Mouse (Mus musculus) Muller cell, postnatal 12 days (primary cell): Measurements from ENCODE around the gene Troap.
"Not testable (repeated sequence)": the region's sequence is repeated elsewhere in the genome, so short reads cannot be mapped to it uniquely, and the experiment has no call there.

Experiments
- DNase-seq: peaks from one replicate; pipeline ENCODE4 v3.0.0-alpha.2; 2015; ENCODE audit errors: inconsistent ontology term

The Troap gene

DNA sequence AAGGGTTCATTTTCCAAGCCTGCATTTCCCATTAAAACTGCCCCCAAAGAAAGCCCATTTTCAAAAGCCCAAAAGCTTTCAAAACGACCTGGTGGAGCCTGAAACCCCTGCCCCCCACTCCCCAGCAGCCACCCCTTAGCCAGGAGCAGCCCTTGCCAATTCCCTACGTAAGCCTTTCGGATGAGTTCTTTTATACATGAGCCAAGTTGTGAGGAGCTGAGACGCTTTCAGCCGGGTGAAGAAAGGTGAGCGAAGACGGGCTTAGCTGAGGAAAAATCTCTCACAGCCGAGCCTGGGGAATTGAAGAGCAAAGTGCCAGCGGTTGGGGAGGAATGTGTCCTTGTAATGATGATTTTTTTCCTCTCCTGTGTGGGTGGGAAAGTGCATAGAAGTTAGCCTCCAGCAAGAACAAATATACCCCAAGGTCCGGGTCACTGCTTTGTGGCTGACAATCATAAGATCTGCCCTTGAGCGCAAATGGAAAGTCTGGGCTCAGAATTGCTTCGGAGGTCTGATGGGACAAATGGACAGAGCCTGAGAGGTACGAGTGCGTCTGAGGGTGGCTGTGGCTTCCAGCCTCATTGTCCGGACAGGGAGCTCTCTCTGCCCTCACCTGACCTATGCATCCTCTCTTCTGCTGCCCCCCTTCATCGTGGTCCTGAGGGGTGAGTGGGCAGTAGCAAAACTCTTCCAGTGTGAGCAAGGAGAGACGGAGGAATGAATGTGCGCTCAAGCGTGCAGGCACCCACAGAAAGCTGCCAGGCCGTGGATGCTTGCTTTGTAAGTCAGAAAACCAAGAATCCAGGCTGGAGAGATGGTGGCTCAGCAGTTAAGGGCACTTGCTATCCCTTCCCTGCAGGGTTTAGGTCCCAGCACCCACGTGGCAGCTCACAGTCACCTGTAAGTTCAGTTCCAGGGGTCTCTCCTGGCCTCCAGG is 33.2 kb upstream of the Troap start:
- DNase-seq, result peak; percentile 69

- DNase-seq, result no peak
These were observed 32.0 kb upstream of the Troap start for GRCm38 (mm10) chr15:99042334-99042733.

DNA sequence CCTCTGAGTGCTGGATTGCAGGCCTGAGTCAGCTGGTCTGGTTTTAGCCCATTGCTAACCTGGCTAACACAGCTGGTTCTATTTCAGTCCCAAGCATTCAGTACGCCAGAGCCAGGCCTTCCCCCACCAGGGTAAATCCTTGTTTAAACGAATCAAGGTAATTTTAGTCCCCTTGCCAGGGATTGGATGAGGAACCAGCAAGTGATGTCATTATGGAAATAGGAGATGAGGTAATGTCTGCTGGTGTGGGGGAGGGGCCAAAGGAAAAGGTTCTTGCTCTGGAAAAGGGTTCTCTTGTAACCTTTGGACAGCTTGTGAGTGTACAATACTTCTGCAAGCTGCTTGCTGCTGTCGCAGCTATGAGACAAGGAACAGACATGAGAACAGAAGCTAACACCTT is 29.5 kb upstream of the Troap start:
- no peak for DNase-seq

DNA sequence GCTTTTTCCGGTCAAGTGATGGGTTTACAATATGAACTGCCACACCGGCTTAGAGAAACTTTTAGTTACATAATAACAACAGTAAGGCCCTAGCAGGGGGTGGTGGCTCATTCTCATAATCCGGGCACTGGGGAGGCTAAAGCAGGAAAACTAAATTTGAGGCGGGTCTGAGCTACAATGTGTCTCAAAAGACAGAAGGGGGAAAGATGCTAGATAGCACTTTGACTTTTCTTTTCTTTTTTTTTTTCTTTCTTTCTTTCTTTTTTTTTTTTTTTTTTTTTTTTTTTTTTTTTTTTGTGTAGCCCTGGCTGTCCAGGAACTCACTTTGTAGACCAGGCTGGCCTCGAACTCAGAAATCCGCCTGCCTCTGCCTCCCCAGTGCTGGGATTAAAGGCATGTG is 28.6 kb upstream of the Troap start:
- not testable (repeated sequence) for DNase-seq

DNA sequence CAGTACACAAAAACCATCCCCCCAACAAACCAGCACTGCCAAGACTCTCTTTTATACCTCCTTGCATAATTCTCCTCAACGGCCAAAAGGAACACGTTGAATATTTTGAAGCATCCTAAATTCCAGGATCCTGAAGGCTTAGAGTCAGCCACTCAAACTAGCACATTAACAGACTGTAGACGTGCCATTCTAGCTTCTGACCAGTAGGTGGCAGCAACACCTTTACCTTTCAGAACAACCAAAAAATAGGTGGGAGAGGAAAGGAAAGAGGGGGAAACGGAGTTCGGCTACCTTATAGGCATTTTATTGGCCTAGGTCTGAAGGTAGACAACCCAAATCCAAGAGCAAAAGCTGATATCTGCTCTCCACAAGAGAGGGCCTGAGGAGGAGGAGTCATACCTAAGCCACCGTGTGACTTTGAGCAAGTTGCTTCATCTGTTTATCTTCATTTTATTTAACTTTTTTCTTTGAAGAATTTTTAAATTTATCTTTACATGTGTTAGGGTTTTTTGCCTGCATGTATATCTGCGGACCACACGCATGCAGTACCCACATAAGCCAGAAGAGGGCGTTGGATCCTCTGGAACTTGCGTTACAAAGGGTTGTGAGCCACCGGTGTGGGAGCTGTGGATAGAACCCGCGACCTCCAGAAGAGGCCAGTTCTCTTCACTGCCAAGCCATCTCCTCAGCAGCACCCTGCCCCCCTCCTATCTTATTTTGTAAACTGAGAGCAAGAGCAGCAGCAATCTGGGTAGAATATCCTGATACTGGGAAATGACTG is 24.7 kb upstream of the Troap start:
- no peak for DNase-seq

GRCm38 (mm10) chr15:99053373-99053772 is 21.0 kb upstream of the Troap start:
- DNase-seq, result no peak

GRCm38 (mm10) chr15:99055040-99055439 is 19.3 kb upstream of the Troap start, which contains the start of gene Prph:
Prph (plus strand) TSS chr15:99055174.
- DNase-seq, result no peak

- peak; percentile 48 for DNase-seq
These were observed 18.8 kb upstream of the Troap start for GRCm38 (mm10) chr15:99055511-99055961.

- DNase-seq, result no peak
These were observed 18.0 kb upstream of the Troap start for GRCm38 (mm10) chr15:99056332-99056731.

- DNase-seq, result no peak
These were observed 8.7 kb upstream of the Troap start for GRCm38 (mm10) chr15:99065557-99066165.

DNA sequence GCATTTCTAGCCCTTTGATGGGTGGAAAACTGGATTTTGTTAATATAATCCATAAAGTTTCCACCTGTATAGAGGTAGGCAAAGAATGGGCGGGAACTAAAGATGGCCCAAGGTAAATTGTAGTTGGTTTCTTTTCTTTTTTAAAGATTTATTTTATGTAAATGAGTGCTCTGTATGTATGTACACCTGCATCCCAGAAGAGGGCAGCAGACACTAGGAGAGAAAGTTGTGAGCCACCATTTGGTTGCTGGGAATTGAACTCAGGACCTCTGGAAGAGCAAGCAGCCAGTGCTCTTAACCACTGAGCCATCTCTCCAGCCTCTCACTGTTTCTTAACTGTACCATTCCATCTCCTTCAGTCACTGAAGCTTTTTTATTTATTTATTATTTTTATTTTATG is 2.4 kb upstream of the Troap start:
- no peak for DNase-seq

GRCm38 (mm10) chr15:99074600-99075333 is 392 bp downstream of the Troap start:
- peak; percentile 99 for DNase-seq

DNA sequence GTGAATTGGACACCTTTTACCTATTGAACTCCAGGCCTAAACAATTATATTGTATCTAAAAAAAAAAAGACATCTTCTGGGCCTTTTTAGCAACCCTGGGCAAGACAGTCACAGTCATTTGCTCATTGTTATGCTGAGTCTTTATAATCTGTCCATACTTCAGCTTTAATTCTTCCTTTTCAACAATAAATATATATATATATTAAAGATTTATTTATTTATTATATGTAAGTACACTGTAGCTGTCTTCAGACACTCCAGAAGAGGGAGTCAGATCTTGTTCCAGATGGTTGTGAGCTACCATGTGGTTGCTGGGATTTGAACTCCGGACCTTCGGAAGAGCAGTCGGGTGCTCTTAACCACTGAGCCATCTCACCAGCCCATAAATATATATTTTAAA is 1.6 kb downstream of the Troap start:
- not testable (repeated sequence) for DNase-seq

DNA sequence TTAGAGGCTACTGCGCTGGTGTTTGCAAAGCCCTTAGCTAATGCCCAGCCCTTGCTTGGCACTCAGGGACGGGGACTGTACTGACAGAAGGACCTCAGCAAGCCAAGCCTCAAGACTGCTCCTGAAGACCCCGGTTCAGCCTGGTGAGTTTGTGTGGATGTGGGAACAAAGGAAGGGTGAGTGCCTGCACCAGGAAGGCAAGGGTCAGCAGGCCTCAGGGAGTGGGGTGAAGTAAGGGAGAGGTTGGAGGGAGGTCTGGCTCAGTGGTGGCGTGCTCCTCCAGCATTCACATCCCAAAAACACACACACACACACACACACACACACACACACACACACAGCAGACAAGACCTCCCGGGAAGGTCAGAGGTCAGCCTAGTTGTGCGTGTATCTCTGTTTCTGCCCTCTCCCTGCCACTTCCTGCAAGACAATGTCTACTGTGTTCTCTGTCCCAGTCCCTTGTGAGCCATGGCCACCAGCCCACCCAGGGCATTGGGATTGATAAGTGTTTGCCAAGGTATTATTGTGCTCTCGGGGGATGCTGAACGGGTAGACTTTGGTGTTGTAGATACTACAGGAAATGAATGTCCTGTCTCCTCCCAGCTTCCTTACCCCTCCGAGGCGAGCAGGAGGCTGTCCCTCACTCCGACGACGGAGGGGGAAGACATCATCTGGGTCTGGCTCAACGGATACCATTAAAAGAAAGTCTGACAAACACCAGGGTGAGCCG is 4.0 kb downstream of the Troap start:
- DNase-seq, result no peak

DNA sequence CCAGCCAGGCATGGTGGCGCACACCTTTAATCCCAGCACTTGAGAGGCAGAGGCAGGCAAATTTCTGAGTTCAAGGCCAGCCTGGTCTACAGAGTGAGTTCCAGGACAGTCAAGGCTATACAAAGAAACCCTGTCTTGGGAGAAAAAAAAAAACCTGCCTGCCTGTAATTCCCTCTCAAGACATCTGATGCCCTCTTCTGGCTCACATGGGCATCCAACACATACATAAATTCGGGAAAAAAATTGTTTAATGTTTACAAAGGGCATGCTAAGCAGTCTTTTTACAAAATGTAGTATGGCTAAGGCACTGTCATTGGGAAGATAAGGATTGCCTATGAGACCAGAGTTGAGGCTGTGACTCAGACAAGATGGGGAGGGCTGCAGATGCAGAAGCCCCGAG is 5.4 kb downstream of the Troap start:
- no peak for DNase-seq

- DNase-seq, result no peak
These were observed 7.9 kb downstream of the Troap start for GRCm38 (mm10) chr15:99082322-99082721.

- DNase-seq, result no peak
These were observed 8.5 kb downstream of the Troap start for GRCm38 (mm10) chr15:99082840-99083239.

GRCm38 (mm10) chr15:99083258-99083657 is 8.9 kb downstream of the Troap start:
- DNase-seq, result no peak

GRCm38 (mm10) chr15:99083867-99084557 is 9.6 kb downstream of the Troap start:
- DNase-seq, result no peak

DNA sequence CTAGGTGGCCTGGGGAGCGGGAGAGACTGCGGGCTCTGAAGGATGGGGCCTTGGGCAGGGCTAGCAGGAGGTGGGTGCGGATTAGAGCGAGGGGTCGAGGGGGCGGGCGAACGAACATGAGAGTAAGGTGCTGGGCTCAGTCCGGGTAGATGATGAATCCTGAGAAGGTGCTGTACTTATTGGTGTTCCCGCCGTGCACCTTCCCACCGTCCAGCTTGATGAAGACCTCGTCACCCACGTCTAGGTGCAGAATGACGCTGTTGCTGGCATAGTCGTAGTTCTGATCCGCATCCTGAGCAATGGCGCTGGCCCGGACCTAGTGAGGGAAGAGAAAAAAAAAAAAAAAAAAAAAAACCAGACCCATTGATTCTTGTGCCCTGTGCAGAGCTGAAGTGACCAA is 10.2 kb downstream of the Troap start:
- DNase-seq, result no peak
